Mouse (Mus musculus): ENCODE data around the gene Tmem8b.
A peak's percentile ranks its signal among the peaks of the same experiment; 100 is the strongest.

Gene Tmem8b

DNA sequence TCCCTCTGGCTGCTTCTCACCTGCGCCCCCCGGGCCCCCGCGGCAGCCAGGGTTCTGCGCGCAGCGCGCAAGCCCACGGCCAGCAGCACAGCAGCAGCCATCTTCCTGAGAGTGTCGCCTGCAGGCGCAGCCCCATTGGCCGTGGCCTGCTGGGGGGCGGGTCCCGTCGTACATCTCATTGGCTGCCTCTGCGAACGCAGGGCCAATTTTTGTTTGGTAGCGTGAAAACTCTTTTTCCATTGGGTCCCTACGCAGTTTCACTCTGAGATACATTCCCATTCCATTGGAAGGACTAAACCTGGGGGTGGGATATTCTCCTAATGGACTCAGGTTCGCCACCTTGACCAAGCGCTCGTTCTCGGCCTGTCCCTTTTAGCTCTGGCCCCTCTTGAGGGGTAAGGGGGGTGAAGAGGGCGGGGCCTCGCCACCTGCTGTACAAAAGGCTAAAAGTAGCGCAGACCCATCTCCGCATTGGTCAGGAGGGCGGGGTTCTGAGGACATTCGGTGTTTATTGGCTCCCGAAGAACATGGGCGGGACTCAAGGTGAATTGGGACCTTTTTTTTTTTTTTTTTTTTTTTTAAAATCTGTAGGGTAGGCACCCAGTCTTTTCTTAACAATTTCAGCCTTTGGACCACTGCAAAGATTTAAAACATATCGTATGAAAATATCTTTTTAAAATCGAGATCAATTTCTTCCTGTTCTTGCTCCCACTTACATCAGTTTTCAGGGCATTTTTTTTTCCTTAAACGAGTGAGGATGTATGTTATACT, 12.2 kb upstream of the Tmem8b start, which contains the start of gene Hint2:
TSS of gene Hint2 (minus strand) at position 128 of the 771 bp plus-strand sequence.
- peak; percentile 99 for DNase-seq (ENCODE audit: extremely low read depth, low read depth)

DNA sequence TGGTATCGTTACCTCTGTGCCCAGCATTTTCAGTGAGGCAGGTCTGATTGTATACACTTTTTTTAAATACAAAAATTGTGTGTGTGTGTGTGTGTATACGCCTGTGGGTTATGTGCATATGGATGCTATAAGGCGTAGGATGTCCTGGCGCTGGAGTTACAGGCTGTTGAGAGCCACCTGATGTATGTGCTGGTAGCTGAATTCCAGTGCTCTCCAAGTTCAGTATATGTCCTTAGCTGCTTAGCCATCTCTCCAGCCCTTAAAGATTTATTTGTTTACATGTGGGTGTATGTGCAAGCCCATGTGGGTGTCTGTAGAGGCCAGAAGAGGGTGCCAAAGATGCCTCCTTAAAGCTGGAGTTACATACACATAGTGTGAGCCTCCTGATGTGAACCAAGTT, 11.6 kb upstream of the Tmem8b start:
- DNase-seq (ENCODE audit: extremely low read depth, low read depth) = peak; percentile 46

DNA sequence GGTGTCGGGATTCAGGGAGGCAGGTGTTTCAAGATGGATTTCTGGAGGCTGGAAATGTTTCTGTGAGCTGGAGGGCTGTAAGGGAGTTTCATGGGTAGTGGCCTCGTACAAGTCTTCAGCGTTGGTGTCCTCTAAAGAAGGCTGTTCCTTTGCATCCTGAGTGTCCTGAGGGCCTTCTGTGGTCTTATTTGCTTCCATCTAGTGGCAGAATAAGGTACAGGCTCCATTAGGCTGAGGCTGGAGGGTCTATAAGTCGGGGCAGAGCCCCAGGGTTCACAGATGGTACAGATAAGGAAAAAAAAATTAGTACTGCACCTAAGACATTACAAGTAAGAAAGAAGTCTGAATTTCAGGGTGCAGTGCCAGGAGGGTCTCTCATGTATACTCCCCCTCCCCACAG, 2.4 kb upstream of the Tmem8b start:
- no peak for DNase-seq (ENCODE audit: extremely low read depth, low read depth)

DNA sequence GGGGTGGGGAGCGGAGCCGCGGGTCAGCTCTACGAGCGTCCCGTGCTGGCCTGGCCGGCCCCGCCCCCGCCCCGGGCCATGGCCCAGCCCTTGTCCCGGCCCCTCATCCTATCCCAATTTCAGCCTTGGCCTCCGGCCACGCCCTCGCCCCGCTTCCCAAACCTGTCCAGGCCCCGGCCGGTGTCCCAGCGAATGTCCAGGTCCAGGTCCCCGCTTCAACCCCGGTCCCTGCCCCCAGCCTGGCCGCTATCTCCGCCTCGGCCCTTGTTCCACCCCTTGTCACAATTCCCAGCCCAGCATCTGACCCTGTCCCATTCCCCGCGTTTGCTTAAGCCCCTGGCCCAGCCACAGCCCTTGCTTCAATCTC, 640 bp downstream of the Tmem8b start:
- no peak for DNase-seq (ENCODE audit: extremely low read depth, low read depth)

DNA sequence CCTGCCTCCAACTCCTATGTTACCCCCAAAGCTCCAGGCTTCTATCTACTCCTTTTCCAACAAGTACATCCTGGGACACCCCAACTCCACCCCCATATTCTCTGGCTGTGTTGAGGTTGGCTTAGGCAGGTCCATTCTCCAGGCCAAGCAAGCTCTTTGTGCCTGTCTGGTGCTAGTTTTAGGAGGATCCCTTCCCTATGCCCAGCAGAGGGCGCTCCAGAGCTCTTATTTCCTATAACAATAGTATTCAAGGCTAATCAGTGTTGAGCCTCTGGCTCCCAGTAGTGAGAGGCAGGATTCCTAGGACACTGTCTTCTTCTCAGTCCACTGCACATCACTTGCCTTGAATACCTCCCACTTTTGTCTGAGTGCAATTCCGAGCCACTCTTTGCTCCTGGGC, 3.3 kb downstream of the Tmem8b start:
- DNase-seq (ENCODE audit: extremely low read depth, low read depth) = peak; percentile 67

DNA sequence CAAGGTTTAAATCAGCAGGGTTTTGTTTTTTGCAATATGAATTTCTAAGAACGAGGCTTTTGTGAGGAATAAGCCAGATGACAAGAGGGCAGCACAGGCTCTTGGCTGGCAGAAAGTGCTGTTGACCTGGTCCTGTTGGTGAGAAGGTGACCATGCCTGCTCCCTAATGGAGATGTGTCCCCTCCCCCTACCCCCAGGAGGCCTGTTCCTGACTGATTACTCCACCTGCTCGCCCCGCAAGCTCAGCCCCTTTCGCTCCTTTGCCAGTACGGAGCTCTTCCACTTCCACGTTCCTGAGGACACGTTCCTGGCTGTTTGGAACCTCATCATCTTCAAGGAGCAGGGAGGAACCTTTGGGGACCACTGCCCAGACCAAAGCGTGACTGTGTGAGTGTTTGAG, 4.9 kb downstream of the Tmem8b start:
- no peak for DNase-seq (ENCODE audit: extremely low read depth, low read depth)

DNA sequence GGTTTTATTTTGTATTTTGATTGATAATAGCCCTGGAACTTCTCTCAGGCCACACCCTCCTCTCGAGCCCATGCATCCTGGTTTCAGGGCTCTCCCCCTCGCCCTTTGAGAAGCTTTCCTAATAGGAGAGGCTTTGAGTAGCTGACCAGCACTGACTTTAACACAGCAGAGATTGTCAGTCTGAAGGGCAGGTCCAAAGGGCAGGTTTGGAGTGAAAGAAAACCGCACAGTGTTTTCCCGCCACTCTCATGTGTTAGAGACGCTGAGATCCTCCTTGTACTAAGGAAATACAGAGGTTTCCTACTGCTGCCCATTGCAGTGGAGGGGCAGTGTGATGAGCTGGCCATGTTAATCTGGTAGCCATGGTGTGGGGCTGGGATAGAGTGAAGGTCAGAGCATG, 6.2 kb downstream of the Tmem8b start:
- DNase-seq (ENCODE audit: extremely low read depth, low read depth) = no peak

DNA sequence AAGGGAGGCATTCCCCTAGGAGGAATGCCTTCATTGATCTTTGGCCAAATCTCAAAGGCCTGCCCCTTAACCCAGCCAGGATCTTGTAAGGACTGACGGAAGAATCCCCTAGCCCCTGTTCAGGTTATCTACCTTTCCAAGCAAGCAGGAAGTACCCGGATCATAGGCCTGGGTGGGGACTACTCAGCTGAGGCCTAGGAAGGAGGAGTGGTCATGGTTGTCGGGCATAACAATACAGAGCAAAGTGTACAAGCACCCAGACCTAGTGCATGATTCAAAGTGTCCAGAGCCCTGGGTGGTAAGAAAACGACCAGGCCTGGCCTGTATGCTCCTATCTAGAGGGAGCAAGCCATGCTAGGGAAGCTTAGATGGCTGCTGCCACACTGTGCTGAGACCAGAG, 6.8 kb downstream of the Tmem8b start:
- no peak for DNase-seq (ENCODE audit: extremely low read depth, low read depth)

DNA sequence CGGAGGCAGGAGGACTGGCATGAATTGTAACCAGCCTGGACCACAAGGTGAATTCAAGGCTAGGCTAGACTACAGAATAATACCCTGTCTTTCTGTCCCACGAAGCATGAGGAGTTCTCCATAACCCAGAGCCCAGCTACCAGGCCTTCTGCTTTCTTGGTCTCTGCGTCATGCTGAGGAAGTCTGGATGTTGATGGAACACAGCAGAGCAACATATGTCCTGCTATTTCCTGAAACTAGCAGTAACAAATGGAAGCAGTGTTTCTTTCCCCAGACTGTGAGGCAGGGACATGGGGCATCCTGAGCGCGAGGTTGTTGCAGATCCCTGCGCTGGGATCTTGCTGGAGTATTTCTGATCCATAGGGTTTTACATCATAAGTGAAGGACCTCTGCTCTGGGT, 9.8 kb downstream of the Tmem8b start:
- DNase-seq (ENCODE audit: extremely low read depth, low read depth) = no peak

DNA sequence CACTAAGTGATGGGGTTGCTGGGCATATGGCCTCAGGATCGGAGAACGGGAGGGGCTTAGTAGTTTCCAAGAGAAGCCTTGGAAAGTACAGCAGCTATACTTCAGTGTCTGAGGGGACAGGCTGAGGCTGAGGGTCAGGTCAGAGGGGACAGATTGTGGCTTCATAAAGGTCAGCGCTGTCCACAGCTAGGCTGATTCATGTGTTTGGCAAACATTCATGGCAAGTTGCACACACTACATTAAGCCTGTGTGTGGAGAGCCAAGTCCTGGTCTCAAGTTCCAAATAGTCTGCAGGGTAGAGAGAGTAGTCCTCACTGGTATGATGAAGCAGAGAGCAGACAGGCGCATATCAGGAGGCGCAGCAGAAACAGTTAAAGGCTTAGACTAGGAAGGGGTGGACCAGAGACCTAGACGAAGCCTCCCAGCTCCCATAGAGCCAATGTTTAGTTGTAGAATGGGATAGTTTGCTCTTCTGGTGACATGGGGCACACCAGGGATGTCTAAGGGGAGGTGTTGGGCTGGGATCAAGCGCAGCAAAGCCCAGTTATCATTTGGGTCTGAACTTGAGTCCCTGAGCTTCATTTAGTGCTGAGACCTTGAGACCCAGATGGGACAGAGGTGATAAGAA, 10.8 kb downstream of the Tmem8b start:
- no peak for DNase-seq (ENCODE audit: extremely low read depth, low read depth)

DNA sequence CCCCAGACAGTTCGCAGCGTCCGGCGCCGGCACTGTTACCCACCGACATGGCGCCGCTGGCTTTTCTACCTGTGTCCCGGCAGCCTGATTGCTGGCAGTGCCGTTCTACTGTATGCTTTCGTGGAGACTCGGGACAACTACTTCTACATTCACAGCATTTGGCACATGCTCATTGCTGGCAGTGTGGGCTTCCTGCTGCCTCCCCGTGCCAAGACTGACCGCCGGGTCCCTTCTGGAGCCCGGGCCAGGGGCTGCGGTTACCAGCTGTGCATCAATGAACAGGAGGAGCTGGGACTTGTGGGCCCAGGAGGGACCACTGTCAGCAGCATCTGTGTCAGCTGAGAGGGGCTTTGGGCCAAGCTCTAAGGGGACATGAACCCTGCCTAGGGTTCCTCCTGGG, 21.2 kb downstream of the Tmem8b start:
- DNase-seq (ENCODE audit: extremely low read depth, low read depth) = no peak

DNA sequence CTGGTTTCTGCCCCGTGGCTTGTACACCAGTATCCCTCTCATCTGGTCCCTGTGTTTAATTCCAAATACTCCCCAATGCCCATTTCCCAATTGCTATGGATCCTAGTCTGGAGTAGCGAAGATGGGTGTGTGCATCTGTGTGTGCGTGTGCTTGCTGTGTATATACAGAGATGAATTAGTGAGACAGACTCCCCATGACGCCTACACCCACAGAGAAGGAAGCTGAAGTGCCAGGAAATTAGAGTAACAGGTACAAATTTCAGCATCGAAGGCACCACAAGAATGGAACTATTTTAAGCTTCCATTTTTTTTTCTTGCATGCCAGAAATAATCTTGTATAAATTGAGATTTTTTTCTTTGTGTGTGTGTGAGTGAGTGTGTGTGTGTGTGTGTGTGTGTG, 22.3 kb downstream of the Tmem8b start:
- DNase-seq (ENCODE audit: extremely low read depth, low read depth) = no peak

DNA sequence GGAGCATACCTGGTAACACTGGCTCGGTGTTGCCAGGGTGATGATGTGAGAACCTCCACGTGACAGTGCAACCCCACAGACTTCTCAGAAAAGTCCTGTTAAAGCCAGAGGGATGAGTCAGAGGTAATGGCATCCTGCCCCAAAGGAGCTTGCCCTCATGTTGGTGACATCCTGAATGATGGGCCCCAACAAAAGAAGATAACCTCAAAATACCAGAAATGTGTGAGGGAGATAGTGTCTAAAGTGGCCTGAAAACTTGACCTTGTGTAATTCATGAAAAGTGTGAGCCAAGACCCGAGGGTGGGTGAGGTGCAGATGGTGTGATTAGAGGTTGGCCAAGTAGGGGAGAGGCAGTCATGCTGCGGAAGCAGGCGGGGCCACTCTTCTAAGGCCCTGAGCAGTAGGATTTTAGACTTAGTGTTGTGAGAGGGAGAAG, 25.1 kb downstream of the Tmem8b start:
- peak; percentile 20 for DNase-seq (ENCODE audit: extremely low read depth, low read depth)

DNA sequence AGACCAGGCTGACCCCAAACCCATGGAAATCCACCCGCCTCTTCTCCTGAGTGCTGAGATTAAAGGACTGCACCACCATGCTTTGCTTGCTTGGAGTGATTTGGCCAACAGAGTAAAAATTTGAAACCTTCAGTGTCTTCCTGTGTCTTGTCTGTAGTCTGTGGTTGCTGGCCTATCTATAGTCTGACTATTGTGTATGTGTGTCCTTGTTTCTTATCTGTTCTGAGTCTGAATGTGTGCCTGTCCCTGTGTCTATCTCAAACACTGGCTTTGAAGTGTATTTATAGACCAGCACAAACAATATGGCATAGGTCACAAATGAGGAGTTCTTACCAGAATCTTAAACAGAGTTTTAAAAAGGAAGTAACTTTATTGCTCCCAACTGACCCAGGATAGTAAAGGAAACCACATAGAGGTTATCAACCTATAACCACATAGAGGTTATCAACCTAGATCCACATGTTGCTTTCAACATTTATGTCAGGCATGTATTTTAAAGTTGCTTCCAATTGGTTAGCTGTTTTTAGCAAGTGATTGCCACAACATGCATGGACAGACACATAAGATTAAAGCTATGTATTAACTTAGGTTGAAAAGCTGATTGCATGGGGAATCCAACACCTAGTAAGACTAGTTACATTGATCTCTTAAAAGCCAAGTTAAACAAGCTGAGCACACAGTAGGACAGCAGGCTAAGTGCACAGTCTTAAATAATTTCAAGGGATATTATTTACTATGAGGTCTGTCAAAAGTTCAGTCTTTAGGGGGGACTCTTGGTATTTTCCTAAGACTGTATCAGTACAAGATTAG, 25.9 kb downstream of the Tmem8b start:
- DNase-seq (ENCODE audit: extremely low read depth, low read depth) = peak; percentile 74

DNA sequence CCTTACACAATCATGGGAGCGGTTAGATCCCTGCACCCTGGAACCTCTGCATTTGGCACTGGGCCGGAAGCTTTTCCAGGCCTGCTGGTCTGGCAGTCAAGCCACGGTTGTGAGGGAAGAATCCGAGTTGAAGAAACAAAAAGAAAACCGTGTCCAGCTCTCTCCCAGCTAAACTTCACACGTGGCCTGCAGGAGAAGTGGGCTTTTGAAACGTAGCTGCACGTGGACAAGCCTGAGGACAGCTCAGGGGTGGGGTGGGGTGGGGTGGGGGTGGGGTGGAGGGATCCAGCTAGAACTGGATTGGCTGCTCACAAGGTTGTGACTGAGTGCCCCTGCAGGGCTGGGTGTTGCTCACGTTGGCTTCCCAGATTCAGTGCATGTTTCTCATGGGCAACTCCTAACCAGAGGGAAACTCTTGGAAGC, 26.5 kb downstream of the Tmem8b start:
- DNase-seq (ENCODE audit: extremely low read depth, low read depth) = no peak

DNA sequence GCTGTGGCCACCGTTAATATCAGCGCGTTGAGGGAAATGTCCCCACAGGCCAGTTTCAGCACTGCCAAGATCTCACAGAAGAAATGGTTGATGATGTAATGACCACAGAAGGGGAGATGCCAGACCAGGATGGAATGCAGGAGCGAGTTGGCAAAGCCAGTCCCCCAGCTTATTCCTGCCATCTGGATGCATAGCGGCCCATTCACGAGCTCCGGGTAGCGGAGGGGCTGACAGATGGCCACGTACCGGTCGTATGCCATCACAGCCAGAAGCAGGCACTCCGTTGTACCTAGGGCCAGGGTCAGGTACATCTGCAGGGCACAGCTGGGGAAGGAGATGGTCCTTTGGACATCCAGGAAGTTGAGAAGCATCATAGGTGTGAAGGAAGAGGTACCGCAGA, 27.8 kb downstream of the Tmem8b start:
- DNase-seq (ENCODE audit: extremely low read depth, low read depth) = no peak

DNA sequence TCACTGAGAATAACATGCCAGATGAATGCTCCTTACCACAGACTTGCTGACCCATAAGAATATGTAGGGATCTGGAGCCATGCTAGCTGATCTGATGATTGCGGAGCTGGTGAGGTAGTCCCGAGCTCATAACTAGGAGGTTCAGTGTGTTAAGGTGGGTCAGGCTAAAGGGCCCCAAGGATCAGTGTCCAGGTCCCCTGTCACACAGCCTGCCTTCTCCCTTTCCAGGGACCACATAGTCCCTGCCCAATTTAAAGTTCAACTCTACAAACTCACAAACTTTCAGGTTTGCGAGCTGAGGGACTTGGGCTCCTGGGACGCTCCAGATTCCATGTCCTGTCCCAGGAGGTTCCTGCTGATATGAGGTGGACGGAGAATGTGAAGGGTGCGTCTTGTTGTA, 31.9 kb downstream of the Tmem8b start, which contains the start of gene Olfr70:
TSS of gene Olfr70 (minus strand) at position 101 of the 400 bp plus-strand sequence.
- DNase-seq (ENCODE audit: extremely low read depth, low read depth) = no peak

DNA sequence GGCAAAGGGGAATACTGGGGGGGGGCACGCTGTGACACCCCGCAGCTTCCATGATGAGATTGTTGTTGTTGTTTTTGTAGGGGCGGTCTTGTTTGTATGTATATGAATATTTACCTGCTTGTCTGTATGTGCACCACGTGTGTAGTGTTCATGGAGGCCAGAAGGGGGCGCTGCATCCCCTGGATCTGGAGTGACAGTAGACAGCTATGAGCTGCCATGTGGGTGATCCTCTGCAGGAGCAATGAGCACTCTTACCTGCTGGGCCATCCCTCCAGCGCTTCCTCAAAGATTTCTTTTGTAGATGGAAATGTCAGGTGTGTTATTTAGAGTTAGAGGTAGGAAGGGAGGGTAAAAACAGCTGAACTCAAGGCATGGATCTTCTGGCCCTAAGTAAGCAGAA, 34.7 kb downstream of the Tmem8b start:
- no peak for DNase-seq (ENCODE audit: extremely low read depth, low read depth)

DNA sequence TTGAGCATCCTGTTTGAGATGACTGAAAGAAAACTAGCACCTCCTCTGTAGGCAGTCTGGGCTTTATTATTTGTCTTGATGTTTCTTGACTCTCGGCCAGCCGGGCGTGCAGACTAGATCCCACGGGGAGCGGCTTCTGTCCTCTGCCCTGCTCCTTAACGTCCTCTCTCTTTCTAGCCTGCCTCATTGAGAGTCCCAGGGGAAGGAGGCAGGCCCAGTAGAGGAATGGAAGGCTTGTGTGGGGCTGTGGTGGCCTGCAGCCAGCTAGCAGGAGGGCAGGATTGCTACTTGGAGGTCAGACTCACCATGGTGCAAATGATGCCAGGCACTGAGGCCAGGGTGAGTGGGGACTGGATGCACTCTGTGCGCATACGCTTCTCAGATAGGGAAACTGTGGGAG, 35.1 kb downstream of the Tmem8b start:
- DNase-seq (ENCODE audit: extremely low read depth, low read depth) = no peak

DNA sequence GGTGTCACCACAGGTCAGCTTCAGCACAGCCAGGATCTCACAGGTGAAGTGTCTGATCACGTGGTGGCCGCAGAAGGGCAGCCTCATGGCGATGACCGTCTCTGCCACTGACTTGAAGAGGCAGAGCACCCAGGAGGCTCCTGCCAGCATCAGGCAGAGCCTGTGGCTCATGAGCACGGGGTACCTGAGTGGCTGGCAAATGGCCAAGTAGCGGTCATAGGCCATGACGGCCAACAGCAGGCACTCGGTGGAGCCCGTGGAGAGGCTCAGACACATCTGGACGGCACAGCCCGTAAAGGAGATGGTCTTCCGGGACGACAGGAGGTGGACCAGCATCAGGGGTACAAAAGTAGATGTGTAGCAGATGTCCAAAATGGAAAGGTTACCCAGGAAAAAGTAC, 37.2 kb downstream of the Tmem8b start:
- DNase-seq (ENCODE audit: extremely low read depth, low read depth) = no peak

DNA sequence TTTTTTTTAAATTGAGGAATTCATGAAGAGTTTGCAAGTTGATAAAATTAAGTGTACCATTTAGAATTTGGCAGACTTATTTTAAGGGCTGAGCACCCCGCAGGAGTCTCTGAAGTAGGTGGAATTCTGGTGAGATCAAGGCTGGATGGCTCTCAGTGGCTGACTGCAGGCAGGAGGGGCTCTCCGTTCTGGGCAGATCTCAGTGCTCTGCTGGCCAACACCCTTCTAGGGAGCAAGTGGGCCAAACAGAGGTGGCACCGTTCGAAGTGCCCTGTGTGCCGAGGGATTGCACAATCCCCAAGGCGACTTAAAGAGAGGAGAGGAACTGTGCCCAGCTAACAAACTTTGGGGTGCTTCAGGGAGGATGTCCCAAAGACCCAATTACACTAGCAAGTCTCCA, 41.1 kb downstream of the Tmem8b start, which contains the start of gene Olfr71:
TSS of gene Olfr71 (minus strand) at position 387 of the 400 bp plus-strand sequence.
- DNase-seq (ENCODE audit: extremely low read depth, low read depth) = no peak

DNA sequence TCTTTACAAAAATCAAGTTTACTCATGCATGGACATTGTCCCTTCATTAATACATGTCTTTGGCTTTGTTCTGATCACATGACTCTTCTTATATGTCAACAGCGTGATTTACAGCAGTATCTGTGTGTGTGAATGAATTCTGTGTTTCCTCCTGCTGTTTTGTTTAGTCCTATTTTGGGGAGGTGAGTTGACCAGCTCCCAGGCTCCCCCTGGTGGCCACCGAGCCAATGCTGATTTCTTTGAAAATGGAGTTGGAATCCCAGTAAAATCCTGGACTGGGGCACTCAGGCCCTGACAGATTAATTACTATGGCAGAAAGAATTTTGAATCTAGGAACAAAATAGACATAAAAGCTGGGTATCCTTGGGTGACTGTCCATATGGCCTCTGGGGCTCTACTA, 43.0 kb downstream of the Tmem8b start:
- no peak for DNase-seq (ENCODE audit: extremely low read depth, low read depth)

Measured in MEL-GATA-1-ER (cell line).